Mouse (Mus musculus) c-Kit-positive CD71-positive TER-119-negative erythroid progenitor cells, embryonic 14.5 days (primary cell): ENCODE measurements around the gene Atp6v0b.

Experiments
- DNase-seq: peaks from one replicate; pipeline ENCODE4 v3.0.0-alpha.2; 2013; ENCODE audit warnings: low read depth

Gene Atp6v0b

GRCm38 (mm10) chr4:117871787-117872186, 15.3 kb downstream of the Atp6v0b start:
- no peak for DNase-seq

- DNase-seq, result no peak
Measured at GRCm38 (mm10) chr4:117870437-117870836, 16.7 kb downstream of the Atp6v0b start.

GRCm38 (mm10) chr4:117869317-117869716, 17.8 kb downstream of the Atp6v0b start:
- no peak for DNase-seq

- DNase-seq, result peak; percentile 50
Measured at GRCm38 (mm10) chr4:117867823-117868222, 19.3 kb downstream of the Atp6v0b start.

GRCm38 (mm10) chr4:117867000-117867399, 20.1 kb downstream of the Atp6v0b start:
- DNase-seq, result no peak

DNA sequence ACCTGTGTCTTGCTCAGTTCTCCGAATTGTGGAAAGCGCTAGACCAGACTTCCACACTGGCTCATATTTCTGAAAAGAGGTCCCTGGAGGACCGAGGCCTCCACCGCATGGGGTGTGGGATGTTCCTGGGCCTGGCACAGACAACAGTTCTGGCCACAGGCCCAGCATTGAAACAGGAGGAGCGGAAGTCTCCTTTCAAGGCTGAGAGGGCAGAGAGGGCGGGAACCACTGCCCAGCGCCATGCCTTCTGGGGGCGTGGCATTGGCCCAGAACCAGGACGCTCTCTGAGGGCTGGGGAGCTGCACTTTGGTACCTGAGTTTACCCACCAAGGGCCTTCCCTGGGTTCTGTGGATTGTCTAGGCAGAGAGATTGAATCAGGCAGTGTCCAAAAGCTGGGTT, 21.1 kb downstream of the Atp6v0b start:
- DNase-seq, result no peak

GRCm38 (mm10) chr4:117862823-117863222, 24.3 kb downstream of the Atp6v0b start:
- no peak for DNase-seq

DNA sequence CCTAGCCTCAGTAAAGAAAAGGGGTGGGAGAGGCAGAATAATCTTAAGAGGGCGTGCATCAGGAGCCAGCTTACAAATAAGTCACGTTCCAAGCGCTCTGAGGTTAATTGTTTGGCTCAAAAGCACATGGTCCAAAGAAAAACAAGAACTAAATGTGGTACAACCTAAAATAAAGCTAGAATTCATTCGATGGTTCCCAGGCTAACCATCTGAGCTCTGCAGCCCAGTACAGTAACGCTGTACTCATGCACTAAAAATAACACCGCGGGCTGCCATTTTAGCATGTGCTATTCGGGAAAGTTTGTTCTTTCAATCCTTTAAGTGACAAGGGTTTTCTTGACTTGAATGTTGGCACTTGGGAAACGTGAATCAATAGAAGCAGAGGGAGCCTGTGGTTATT, 26.6 kb downstream of the Atp6v0b start:
- DNase-seq, result no peak

DNA sequence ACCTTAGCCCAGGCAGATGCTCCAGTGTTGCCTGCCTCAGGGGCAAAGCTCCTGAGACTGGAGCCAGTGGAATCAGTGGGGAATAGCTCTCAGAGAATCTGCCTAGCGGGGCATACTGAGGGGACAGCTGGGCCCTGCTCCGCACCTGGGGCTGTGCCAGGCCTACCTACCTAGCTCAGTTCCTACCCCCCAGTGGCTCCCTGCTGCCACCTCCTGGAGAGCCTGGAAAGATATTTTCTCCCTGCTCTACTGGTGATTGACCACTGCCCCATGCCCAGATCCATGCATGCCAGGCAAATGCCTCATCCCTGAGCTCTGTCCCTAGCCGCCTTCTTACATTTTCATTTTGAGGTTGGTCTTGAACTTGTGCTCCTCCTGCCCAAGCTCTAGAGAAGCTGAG, 28.3 kb downstream of the Atp6v0b start:
- DNase-seq, result no peak

GRCm38 (mm10) chr4:117855146-117855545, 32.0 kb downstream of the Atp6v0b start:
- DNase-seq, result no peak

DNA sequence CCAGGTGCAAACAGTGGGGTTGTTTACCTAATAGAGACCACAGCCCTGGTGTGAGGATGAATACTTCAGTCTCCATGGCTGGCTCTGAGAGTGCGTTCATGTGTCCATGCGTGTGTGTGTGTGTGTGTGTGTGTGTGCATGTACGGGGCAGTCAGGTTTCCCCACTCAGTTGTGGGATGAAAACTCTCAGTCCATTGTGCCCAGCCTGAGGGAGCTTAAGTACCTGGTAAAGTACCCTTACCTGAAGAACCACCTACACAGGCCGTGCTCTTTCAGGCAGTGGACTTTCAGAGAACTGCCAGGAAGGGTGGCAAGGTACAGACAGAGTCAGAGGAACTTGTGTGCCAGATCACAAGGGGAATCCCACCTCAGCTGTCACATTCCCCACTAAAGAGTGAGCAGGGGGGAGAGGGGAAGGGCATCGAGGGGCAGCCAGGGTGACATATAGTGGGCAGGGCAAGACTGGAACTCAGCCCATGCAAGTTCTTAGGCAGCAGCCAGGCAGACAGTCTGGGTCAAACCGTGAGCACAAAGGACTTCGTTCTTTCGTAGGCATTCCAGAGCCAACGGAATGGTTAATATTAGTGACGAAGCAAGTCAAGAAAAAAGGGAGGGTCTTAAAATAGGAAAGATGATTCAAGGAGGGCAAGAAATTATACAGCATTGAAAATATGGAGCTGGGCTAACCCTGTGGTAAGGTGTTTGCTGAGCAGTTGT, 34.8 kb downstream of the Atp6v0b start:
- DNase-seq, result no peak

DNA sequence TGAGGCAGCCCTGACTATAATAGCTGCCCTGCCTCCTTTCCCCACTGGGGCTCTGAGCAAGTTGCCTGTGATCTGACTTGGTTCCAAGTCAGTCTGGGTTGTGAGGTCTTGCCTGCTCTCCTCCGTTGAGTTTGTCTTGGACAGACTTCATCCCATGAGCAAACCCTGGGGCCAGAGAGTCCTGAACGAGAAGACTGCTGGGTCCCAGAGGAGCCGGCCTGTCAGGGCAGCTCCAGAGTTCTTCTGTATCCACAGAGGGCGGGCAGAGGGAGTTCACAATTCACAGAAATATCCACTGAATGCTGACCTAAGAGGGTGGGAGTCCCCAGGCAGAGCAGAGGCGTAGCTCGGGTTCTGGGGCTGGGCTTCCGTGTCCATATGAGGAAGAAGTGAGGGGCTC, 36.3 kb downstream of the Atp6v0b start:
- no peak for DNase-seq

DNA sequence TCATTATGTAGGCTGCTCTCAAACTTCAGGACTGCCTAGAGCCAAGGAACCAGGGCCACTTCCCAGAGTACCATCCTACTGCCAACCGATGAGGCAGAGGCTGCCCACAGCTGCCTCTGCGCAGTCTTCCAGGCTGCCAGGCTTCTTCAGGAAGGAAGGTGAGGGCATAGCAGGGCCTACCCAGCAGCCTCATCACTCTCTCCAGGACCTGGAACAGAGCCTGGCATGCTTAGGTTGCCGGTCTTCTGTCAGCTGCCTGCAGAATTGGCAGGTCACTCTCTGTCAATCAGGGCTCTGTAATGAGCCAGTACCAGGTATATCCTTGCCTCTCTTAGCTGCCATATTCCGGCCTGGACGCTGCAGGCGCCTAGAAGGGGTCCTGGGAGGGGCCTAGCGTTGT, 37.0 kb downstream of the Atp6v0b start:
- no peak for DNase-seq

- DNase-seq, result no peak
Measured at GRCm38 (mm10) chr4:117849506-117849905, 37.6 kb downstream of the Atp6v0b start.

- no peak for DNase-seq
Measured at GRCm38 (mm10) chr4:117849063-117849462, 38.1 kb downstream of the Atp6v0b start.

DNA sequence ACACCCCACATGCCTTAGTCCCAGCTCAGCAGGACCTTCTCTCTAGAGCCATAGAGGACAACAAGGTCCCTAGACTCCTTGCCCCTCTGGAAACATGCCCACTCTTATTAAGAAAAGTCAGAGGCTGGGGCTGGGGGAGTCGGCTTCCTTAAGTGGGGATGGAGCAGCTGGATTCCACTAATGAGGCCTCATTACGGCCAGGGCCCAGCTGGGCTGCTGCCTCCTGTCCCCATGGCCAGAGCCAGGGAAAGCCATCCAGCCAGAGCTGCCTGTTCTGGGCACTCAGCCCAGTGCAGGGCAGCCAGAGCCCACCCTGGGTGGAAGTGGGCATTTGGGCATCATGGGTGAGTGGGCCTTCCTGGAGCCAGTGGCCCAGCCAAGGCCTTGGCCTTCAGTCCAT, 40.1 kb downstream of the Atp6v0b start:
- no peak for DNase-seq

DNA sequence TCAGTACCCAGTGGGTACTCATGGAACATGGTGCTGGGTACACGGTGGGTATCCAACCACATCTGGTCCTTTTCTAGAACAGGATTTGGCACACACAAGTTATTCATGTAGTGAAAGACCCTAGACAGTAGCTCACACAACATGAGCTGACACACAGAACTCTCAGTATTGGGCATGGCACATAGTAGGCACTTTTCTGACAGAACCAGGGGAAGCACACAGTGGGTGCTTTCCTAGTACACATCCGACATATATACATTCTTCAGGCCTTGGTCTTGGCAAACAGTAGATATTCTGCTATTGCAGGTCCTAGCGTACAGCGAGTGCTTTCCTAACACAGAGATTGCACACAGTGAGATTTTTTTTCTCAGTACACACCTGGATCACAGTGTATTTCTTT, 40.9 kb downstream of the Atp6v0b start:
- DNase-seq, result no peak

DNA sequence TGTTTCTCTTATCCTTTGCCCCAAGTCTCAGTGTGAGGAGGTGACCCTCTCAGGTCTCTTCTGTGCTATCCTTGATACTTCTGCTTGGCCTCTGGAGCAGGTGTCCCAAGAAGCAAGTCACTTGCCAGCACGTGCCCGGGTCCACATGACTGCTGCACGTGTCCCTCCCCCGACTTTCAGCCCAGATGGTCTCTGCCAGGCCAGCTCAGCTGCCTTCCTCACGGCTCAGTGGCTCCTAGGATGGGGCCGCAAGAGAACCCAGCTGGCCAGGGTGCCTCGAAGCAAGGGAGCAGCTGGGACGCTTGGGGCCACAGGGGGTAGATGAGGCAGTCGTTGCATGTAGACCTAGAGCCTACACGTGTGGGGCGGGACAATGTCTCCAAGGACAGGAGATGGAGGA, 41.8 kb downstream of the Atp6v0b start:
- no peak for DNase-seq

DNA sequence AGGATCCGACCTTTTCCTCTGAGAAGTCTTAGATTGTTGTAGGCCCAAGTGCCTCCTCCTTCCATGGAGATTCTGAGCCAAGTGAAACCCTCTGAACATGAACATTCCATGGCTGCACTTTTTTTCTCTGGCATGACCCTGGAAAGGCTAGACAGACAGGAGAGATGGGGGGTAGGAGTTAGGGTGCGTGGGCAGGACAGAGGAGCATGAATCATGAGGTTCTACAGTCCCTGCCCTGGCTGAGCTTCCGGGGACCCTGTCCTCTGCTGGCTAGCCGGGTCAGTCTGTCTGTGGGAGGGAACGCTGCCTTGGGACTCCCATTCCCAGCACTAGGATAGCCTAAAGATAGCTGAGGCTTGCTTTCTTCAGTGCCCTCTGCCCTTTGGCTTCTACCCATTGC, 42.7 kb downstream of the Atp6v0b start:
- DNase-seq, result no peak

- no peak for DNase-seq
Measured at GRCm38 (mm10) chr4:117843101-117843500, 44.0 kb downstream of the Atp6v0b start.

- DNase-seq, result no peak
Measured at GRCm38 (mm10) chr4:117841566-117841965, 45.6 kb downstream of the Atp6v0b start.

GRCm38 (mm10) chr4:117840821-117841220, 46.3 kb downstream of the Atp6v0b start:
- no peak for DNase-seq

DNA sequence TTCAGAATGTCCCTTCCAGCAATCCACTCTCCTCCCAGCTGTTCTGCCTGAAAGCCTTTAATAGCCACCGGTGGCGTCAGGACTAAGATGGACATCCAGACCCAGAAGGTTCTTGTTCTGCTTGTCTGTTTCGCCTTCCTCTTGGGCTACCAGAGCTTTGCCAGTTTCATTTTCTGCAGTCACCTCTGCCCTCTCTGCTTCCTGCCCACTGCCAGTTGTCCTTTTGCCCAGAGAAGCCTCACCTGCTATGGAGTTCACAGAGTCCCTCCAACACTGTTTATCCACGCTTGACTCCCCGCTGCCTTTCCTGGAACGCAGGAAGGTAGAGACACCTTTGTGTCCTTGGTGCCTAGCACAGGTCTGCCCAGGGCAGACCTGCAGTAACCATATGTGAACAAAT, 47.8 kb downstream of the Atp6v0b start:
- DNase-seq, result no peak

DNA sequence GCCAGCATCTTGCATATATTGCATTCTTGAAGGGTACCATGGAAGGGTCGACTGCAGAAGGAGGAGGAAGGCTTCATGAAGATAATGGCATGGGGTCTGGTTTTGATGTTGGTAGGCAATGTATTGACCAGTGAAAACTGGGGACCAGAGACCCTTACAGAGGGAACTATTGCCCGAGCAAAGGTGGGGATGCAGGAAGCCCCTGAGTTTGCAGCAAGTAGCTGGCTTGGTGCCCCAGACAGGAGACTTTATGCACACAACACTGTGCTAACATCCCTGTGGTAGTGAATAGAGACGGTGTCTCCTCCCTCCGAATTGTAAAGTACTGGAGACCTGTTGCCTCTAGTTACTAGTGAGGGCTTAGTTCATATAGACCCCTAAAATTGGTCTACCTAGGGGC, 49.9 kb downstream of the Atp6v0b start:
- DNase-seq, result no peak
